Mouse (Mus musculus): ENCODE data around the gene Rexo4.

Gene Rexo4

GRCm38 (mm10) chr2:26963923-26964723 lies at the start of gene Rexo4:
Gene Rexo4, minus strand, starts transcription at chr2:26964386.
- peak; percentile 86 to 89 for DNase-seq (ENCODE audit: low spot score in 2 of 2)

GRCm38 (mm10) chr2:27009714-27010244 lies 45.6 kb upstream of the Rexo4 start, which contains the start of gene Cacfd1:
Gene Cacfd1, plus strand, starts transcription at chr2:27009926.
- peak; percentile 89 to 90 for DNase-seq (ENCODE audit: low spot score in 2 of 2)

- DNase-seq (ENCODE audit: low spot score in 2 of 2) = no peak
Observed at GRCm38 (mm10) chr2:27007701-27008100, 43.5 kb upstream of the Rexo4 start.

GRCm38 (mm10) chr2:27006255-27006654 lies 42.1 kb upstream of the Rexo4 start:
- no peak for DNase-seq (ENCODE audit: low spot score in 2 of 2)

- DNase-seq (ENCODE audit: low spot score in 2 of 2) = no peak
Observed at GRCm38 (mm10) chr2:26997993-26998392, 33.8 kb upstream of the Rexo4 start.

GRCm38 (mm10) chr2:26997498-26997897 lies 33.3 kb upstream of the Rexo4 start:
- DNase-seq (ENCODE audit: low spot score in 2 of 2) = no peak

- DNase-seq (ENCODE audit: low spot score in 2 of 2) = no peak
Observed at GRCm38 (mm10) chr2:26993936-26994335, 29.8 kb upstream of the Rexo4 start.

- DNase-seq (ENCODE audit: low spot score in 2 of 2) = no peak
Observed at GRCm38 (mm10) chr2:26984640-26985039, 20.5 kb upstream of the Rexo4 start.

GRCm38 (mm10) chr2:26984179-26984578 lies 20.0 kb upstream of the Rexo4 start:
- DNase-seq (ENCODE audit: low spot score in 2 of 2) = no peak

- DNase-seq (ENCODE audit: low spot score in 2 of 2) = no peak
Observed at GRCm38 (mm10) chr2:26980361-26980760, 16.2 kb upstream of the Rexo4 start.

GRCm38 (mm10) chr2:26973960-26974359 lies 9.8 kb upstream of the Rexo4 start:
- peak in 1 of 2 experiments; percentile 19 for DNase-seq (ENCODE audit: low spot score in 2 of 2)

- no peak for DNase-seq (ENCODE audit: low spot score in 2 of 2)
Observed at GRCm38 (mm10) chr2:26973116-26973515, 8.9 kb upstream of the Rexo4 start, which contains the start of gene Adamts13. Gene Adamts13, plus strand, starts transcription at chr2:26973416.

- no peak for DNase-seq (ENCODE audit: low spot score in 2 of 2)
Observed at GRCm38 (mm10) chr2:26967262-26967661, 3.1 kb upstream of the Rexo4 start.

GRCm38 (mm10) chr2:26964724-26965370 lies 661 bp upstream of the Rexo4 start:
- no peak for DNase-seq (ENCODE audit: low spot score in 2 of 2)

- no peak for DNase-seq (ENCODE audit: low spot score in 2 of 2)
Observed at GRCm38 (mm10) chr2:26960756-26961155, 3.4 kb downstream of the Rexo4 start.

- DNase-seq (ENCODE audit: low spot score in 2 of 2) = no peak
Observed at GRCm38 (mm10) chr2:26957488-26957859, 6.7 kb downstream of the Rexo4 start.

GRCm38 (mm10) chr2:26956811-26957487 lies 7.2 kb downstream of the Rexo4 start:
- DNase-seq (ENCODE audit: low spot score in 2 of 2) = no peak

- no peak for DNase-seq (ENCODE audit: low spot score in 2 of 2)
Observed at GRCm38 (mm10) chr2:26954735-26955395, 9.3 kb downstream of the Rexo4 start.

- no peak for DNase-seq (ENCODE audit: low spot score in 2 of 2)
Observed at GRCm38 (mm10) chr2:26952866-26953265, 11.3 kb downstream of the Rexo4 start.

- DNase-seq (ENCODE audit: low spot score in 2 of 2) = no peak
Observed at GRCm38 (mm10) chr2:26952193-26952592, 12.0 kb downstream of the Rexo4 start.

- no peak for DNase-seq (ENCODE audit: low spot score in 2 of 2)
Observed at GRCm38 (mm10) chr2:26951346-26951905, 12.8 kb downstream of the Rexo4 start.
